Mouse (Mus musculus): ENCODE measurements around the gene Zg16. TPM values are rescaled to one million over a fixed set of nuclear protein-coding genes. Genes with fewer than 3 reads are reported as not detected.

Zg16 gene
- polyA plus RNA-seq, 1 experiment: 1.2 TPM

- peaks cover 34% of the 10 kb centered on the region for H3K4me1 ChIP-seq (replicated peaks; ENCODE audit: control insufficient read depth, insufficient read depth, low read length)
- H3K27ac ChIP-seq (ENCODE audit: control insufficient read depth, insufficient read depth, low read length): peak overlapping the region; percentile 69
- H3K4me3 ChIP-seq (ENCODE audit: control insufficient read depth, insufficient read depth, low read length): no peak overlapping the region
- no peaks in the 10 kb centered on the region for H3K36me3 ChIP-seq (ENCODE audit: control insufficient read depth, insufficient read depth, low read length)
- no peaks in the 10 kb centered on the region for H3K27me3 ChIP-seq (ENCODE audit: control insufficient read depth, insufficient read depth, low read length)
- 62% methylated on average over 6 of the region's 6 CpGs for WGBS
- TF ChIP-seq POLR2A (IDR thresholded peaks at IDR 0.05; ENCODE audit: control insufficient read depth, extremely low read depth, insufficient read depth, low read length, poor library complexity): no peak
- no peak for TF ChIP-seq CTCF (IDR thresholded peaks at IDR 0.05; ENCODE audit: borderline replicate concordance, control insufficient read depth, extremely low read depth, insufficient read depth, low read length, poor library complexity)
- peak; percentile 63 for DNase-seq
Measured at GRCm38 (mm10) chr7:127103960-127104359, 16.8 kb upstream of the Zg16 start.

- Histone ChIP-seq H3K27me3 (ENCODE audit: control insufficient read depth, insufficient read depth, low read length) (no peaks in the 10 kb centered on the region), H3K36me3 (ENCODE audit: control insufficient read depth, insufficient read depth, low read length) (no peaks in the 10 kb centered on the region), H3K4me3 (ENCODE audit: control insufficient read depth, insufficient read depth, low read length) (no peak overlapping the region), H3K4me1 (replicated peaks; ENCODE audit: control insufficient read depth, insufficient read depth, low read length) (peaks cover 34% of the 10 kb centered on the region), H3K27ac (ENCODE audit: control insufficient read depth, insufficient read depth, low read length) (no peak overlapping the region; the same call in 1 of the 2 replicates)
- peak; percentile 33 for DNase-seq
- TF ChIP-seq CTCF (IDR thresholded peaks at IDR 0.05; ENCODE audit: borderline replicate concordance, control insufficient read depth, extremely low read depth, insufficient read depth, low read length, poor library complexity): no peak
- no peak for TF ChIP-seq POLR2A (IDR thresholded peaks at IDR 0.05; ENCODE audit: control insufficient read depth, extremely low read depth, insufficient read depth, low read length, poor library complexity)
- WGBS: 32% methylated on average over 6 of the region's 6 CpGs
Measured at GRCm38 (mm10) chr7:127102148-127102547, 15.0 kb upstream of the Zg16 start.

- H3K4me3 ChIP-seq (ENCODE audit: control insufficient read depth, insufficient read depth, low read length): no peak overlapping the region
- TF ChIP-seq POLR2A (IDR thresholded peaks at IDR 0.05; ENCODE audit: control insufficient read depth, extremely low read depth, insufficient read depth, low read length, poor library complexity): no peak
- TF ChIP-seq CTCF (IDR thresholded peaks at IDR 0.05; ENCODE audit: borderline replicate concordance, control insufficient read depth, extremely low read depth, insufficient read depth, low read length, poor library complexity): no peak
- peak; percentile 23 for DNase-seq
- no peaks in the 10 kb centered on the region for H3K36me3 ChIP-seq (ENCODE audit: control insufficient read depth, insufficient read depth, low read length)
- H3K27ac ChIP-seq (ENCODE audit: control insufficient read depth, insufficient read depth, low read length): peak overlapping the region; percentile 38; the same call in 1 of the 2 replicates
- no peaks in the 10 kb centered on the region for H3K27me3 ChIP-seq (ENCODE audit: control insufficient read depth, insufficient read depth, low read length)
- peaks cover 34% of the 10 kb centered on the region for H3K4me1 ChIP-seq (replicated peaks; ENCODE audit: control insufficient read depth, insufficient read depth, low read length)
- WGBS: 11% methylated on average over 2 of the region's 2 CpGs
Measured at GRCm38 (mm10) chr7:127101451-127102016, 14.4 kb upstream of the Zg16 start.

GRCm38 (mm10) chr7:127099528-127099927, 12.4 kb upstream of the Zg16 start:
- WGBS: 26% methylated on average over 4 of the region's 4 CpGs
- peaks cover 3% of the 10 kb centered on the region; the same call in 1 of the 2 replicates for H3K36me3 ChIP-seq (ENCODE audit: control insufficient read depth, insufficient read depth, low read length)
- DNase-seq: no peak
- H3K27ac ChIP-seq (ENCODE audit: control insufficient read depth, insufficient read depth, low read length): no peak overlapping the region
- TF ChIP-seq POLR2A (IDR thresholded peaks at IDR 0.05; ENCODE audit: control insufficient read depth, extremely low read depth, insufficient read depth, low read length, poor library complexity) (no peak), CTCF (IDR thresholded peaks at IDR 0.05; ENCODE audit: borderline replicate concordance, control insufficient read depth, extremely low read depth, insufficient read depth, low read length, poor library complexity) (no peak)
- no peak overlapping the region for H3K4me3 ChIP-seq (ENCODE audit: control insufficient read depth, insufficient read depth, low read length)
- H3K4me1 ChIP-seq (replicated peaks; ENCODE audit: control insufficient read depth, insufficient read depth, low read length): peaks cover 32% of the 10 kb centered on the region
- H3K27me3 ChIP-seq (ENCODE audit: control insufficient read depth, insufficient read depth, low read length): no peaks in the 10 kb centered on the region

GRCm38 (mm10) chr7:127098950-127099349, 11.8 kb upstream of the Zg16 start:
- Histone ChIP-seq H3K4me1 (replicated peaks; ENCODE audit: control insufficient read depth, insufficient read depth, low read length) (peaks cover 32% of the 10 kb centered on the region), H3K36me3 (ENCODE audit: control insufficient read depth, insufficient read depth, low read length) (peaks cover 8% of the 10 kb centered on the region; the same call in 1 of the 2 replicates), H3K4me3 (ENCODE audit: control insufficient read depth, insufficient read depth, low read length) (no peak overlapping the region), H3K27ac (ENCODE audit: control insufficient read depth, insufficient read depth, low read length) (no peak overlapping the region), H3K27me3 (ENCODE audit: control insufficient read depth, insufficient read depth, low read length) (no peaks in the 10 kb centered on the region)
- no peak for DNase-seq
- WGBS: 100% methylated on average over 4 of the region's 4 CpGs
- TF ChIP-seq POLR2A (IDR thresholded peaks at IDR 0.05; ENCODE audit: control insufficient read depth, extremely low read depth, insufficient read depth, low read length, poor library complexity) (no peak), CTCF (IDR thresholded peaks at IDR 0.05; ENCODE audit: borderline replicate concordance, control insufficient read depth, extremely low read depth, insufficient read depth, low read length, poor library complexity) (no peak)

GRCm38 (mm10) chr7:127098521-127098920, 11.4 kb upstream of the Zg16 start:
- H3K4me1 ChIP-seq (replicated peaks; ENCODE audit: control insufficient read depth, insufficient read depth, low read length): peaks cover 30% of the 10 kb centered on the region
- WGBS: 97% methylated on average over 5 of the region's 5 CpGs
- no peaks in the 10 kb centered on the region for H3K27me3 ChIP-seq (ENCODE audit: control insufficient read depth, insufficient read depth, low read length)
- no peak for DNase-seq
- TF ChIP-seq POLR2A (IDR thresholded peaks at IDR 0.05; ENCODE audit: control insufficient read depth, extremely low read depth, insufficient read depth, low read length, poor library complexity): no peak
- no peak for TF ChIP-seq CTCF (IDR thresholded peaks at IDR 0.05; ENCODE audit: borderline replicate concordance, control insufficient read depth, extremely low read depth, insufficient read depth, low read length, poor library complexity)
- no peak overlapping the region for H3K4me3 ChIP-seq (ENCODE audit: control insufficient read depth, insufficient read depth, low read length)
- no peak overlapping the region for H3K27ac ChIP-seq (ENCODE audit: control insufficient read depth, insufficient read depth, low read length)
- peaks cover 9% of the 10 kb centered on the region for H3K36me3 ChIP-seq (ENCODE audit: control insufficient read depth, insufficient read depth, low read length)
